Mouse (Mus musculus): ENCODE results near the gene Slc44a5. TPM values are rescaled to one million over a fixed set of nuclear protein-coding genes. Genes with fewer than 3 reads are reported as not detected.

Gene Slc44a5
- 0.05 TPM in 1 of 2 replicates, not detected in the other for polyA plus RNA-seq (2012; rRNA removed)

- WGBS = 1% methylated on average over 60 of the region's 66 CpGs
- DNase-seq = no peak
- TF ChIP-seq POLR2A (IDR thresholded peaks at IDR 0.05; ENCODE audit: borderline replicate concordance, extremely low read depth, low read depth, low read length) (no peak), CTCF (IDR thresholded peaks at IDR 0.05; ENCODE audit: insufficient read depth, low read length) (no peak)
- H3K4me3 ChIP-seq (replicated peaks; ENCODE audit: extremely low read depth, low read depth, low read length) = no peak within 1 kb of the TSS
- no peaks in the 10 kb centered on the region for H3K4me1 ChIP-seq (ENCODE audit: control insufficient read depth, insufficient read depth, low read length)
These were observed at the start of gene Slc44a5 for GRCm38 (mm10) chr3:153973171-153973948. Gene Slc44a5, plus strand, starts transcription at chr3:153973436.

GRCm38 (mm10) chr3:153926333-153926732, 46.9 kb upstream of the Slc44a5 start:
- WGBS = 89% methylated on average over 7 of the region's 7 CpGs
- TF ChIP-seq CTCF (IDR thresholded peaks at IDR 0.05; ENCODE audit: insufficient read depth, low read length) (peak; percentile 12; the same call in 1 of the 2 replicates), POLR2A (IDR thresholded peaks at IDR 0.05; ENCODE audit: borderline replicate concordance, extremely low read depth, low read depth, low read length) (no peak)
- H3K4me3 ChIP-seq (replicated peaks; ENCODE audit: extremely low read depth, low read depth, low read length) = no peak overlapping the region
- DNase-seq = no peak
- H3K4me1 ChIP-seq (ENCODE audit: control insufficient read depth, insufficient read depth, low read length) = no peaks in the 10 kb centered on the region

GRCm38 (mm10) chr3:153929526-153929925, 43.7 kb upstream of the Slc44a5 start:
- DNase-seq = no peak
- 78% methylated on average over 11 of the region's 11 CpGs for WGBS
- TF ChIP-seq CTCF (IDR thresholded peaks at IDR 0.05; ENCODE audit: insufficient read depth, low read length) = no peak
- no peak overlapping the region for H3K4me3 ChIP-seq (replicated peaks; ENCODE audit: extremely low read depth, low read depth, low read length)
- no peaks in the 10 kb centered on the region for H3K4me1 ChIP-seq (ENCODE audit: control insufficient read depth, insufficient read depth, low read length)

GRCm38 (mm10) chr3:153932461-153932860, 40.8 kb upstream of the Slc44a5 start:
- Histone ChIP-seq H3K4me3 (replicated peaks; ENCODE audit: extremely low read depth, low read depth, low read length) (no peak overlapping the region), H3K4me1 (ENCODE audit: control insufficient read depth, insufficient read depth, low read length) (no peaks in the 10 kb centered on the region)
- WGBS = 88% methylated on average over 5 of the region's 5 CpGs
- no peak for DNase-seq
- TF ChIP-seq CTCF (IDR thresholded peaks at IDR 0.05; ENCODE audit: insufficient read depth, low read length) (no peak), POLR2A (IDR thresholded peaks at IDR 0.05; ENCODE audit: borderline replicate concordance, extremely low read depth, low read depth, low read length) (no peak)

GRCm38 (mm10) chr3:153935878-153936277, 37.4 kb upstream of the Slc44a5 start:
- no peaks in the 10 kb centered on the region for H3K4me1 ChIP-seq (ENCODE audit: control insufficient read depth, insufficient read depth, low read length)
- no peak overlapping the region for H3K4me3 ChIP-seq (replicated peaks; ENCODE audit: extremely low read depth, low read depth, low read length)
- TF ChIP-seq CTCF (IDR thresholded peaks at IDR 0.05; ENCODE audit: insufficient read depth, low read length) (no peak), POLR2A (IDR thresholded peaks at IDR 0.05; ENCODE audit: borderline replicate concordance, extremely low read depth, low read depth, low read length) (no peak)
- 76% methylated on average over 9 of the region's 9 CpGs for WGBS
- no peak for DNase-seq

GRCm38 (mm10) chr3:153937116-153937810, 36.0 kb upstream of the Slc44a5 start:
- Histone ChIP-seq H3K4me1 (ENCODE audit: control insufficient read depth, insufficient read depth, low read length) (no peaks in the 10 kb centered on the region), H3K4me3 (replicated peaks; ENCODE audit: extremely low read depth, low read depth, low read length) (no peak overlapping the region)
- TF ChIP-seq POLR2A (IDR thresholded peaks at IDR 0.05; ENCODE audit: borderline replicate concordance, extremely low read depth, low read depth, low read length) (no peak), CTCF (IDR thresholded peaks at IDR 0.05; ENCODE audit: insufficient read depth, low read length) (no peak)
- 92% methylated on average over 17 of the region's 17 CpGs for WGBS
- no peak for DNase-seq

- no peak overlapping the region for H3K4me3 ChIP-seq (replicated peaks; ENCODE audit: extremely low read depth, low read depth, low read length)
- 76% methylated on average over 8 of the region's 8 CpGs for WGBS
- TF ChIP-seq POLR2A (IDR thresholded peaks at IDR 0.05; ENCODE audit: borderline replicate concordance, extremely low read depth, low read depth, low read length) (no peak), CTCF (IDR thresholded peaks at IDR 0.05; ENCODE audit: insufficient read depth, low read length) (no peak)
- DNase-seq = no peak
- H3K4me1 ChIP-seq (ENCODE audit: control insufficient read depth, insufficient read depth, low read length) = peaks cover 2% of the 10 kb centered on the region; the same call in 1 of the 2 replicates
These were observed 33.2 kb upstream of the Slc44a5 start for GRCm38 (mm10) chr3:153940021-153940420.

GRCm38 (mm10) chr3:153940486-153940885, 32.8 kb upstream of the Slc44a5 start:
- DNase-seq = no peak
- WGBS = 89% methylated on average over 9 of the region's 9 CpGs
- TF ChIP-seq POLR2A (IDR thresholded peaks at IDR 0.05; ENCODE audit: borderline replicate concordance, extremely low read depth, low read depth, low read length) (no peak), CTCF (IDR thresholded peaks at IDR 0.05; ENCODE audit: insufficient read depth, low read length) (no peak)
- Histone ChIP-seq H3K4me3 (replicated peaks; ENCODE audit: extremely low read depth, low read depth, low read length) (no peak overlapping the region), H3K4me1 (ENCODE audit: control insufficient read depth, insufficient read depth, low read length) (peaks cover 3% of the 10 kb centered on the region)

GRCm38 (mm10) chr3:153941613-153942012, 31.6 kb upstream of the Slc44a5 start:
- peaks cover 3% of the 10 kb centered on the region for H3K4me1 ChIP-seq (ENCODE audit: control insufficient read depth, insufficient read depth, low read length)
- WGBS = 89% methylated on average over 13 of the region's 13 CpGs
- no peak for TF ChIP-seq POLR2A (IDR thresholded peaks at IDR 0.05; ENCODE audit: borderline replicate concordance, extremely low read depth, low read depth, low read length)
- TF ChIP-seq CTCF (IDR thresholded peaks at IDR 0.05; ENCODE audit: insufficient read depth, low read length) = no peak
- DNase-seq = no peak
- no peak overlapping the region for H3K4me3 ChIP-seq (replicated peaks; ENCODE audit: extremely low read depth, low read depth, low read length)
